Mouse (Mus musculus) brain, embryonic 14.5 days (tissue): ENCODE data around the gene Crtac1.

ENCODE experiments used
- CTCF ChIP-seq: fragments of 200-500 bp; IDR thresholded peaks from 2 replicates; pipeline ENCODE4 v1.5.1; 2012; ENCODE audit warnings: inconsistent platforms, mild to moderate bottlenecking, moderate library complexity, borderline replicate concordance; ENCODE audit not compliant: insufficient read depth, insufficient read length; ENCODE audit errors: extremely low read depth
- POLR2A ChIP-seq: fragments of 200-500 bp; IDR thresholded peaks from 2 replicates; pipeline ENCODE4 v1.6.1; 2012; ENCODE audit warnings: mild to moderate bottlenecking, inconsistent platforms, borderline replicate concordance; ENCODE audit not compliant: poor library complexity, insufficient read depth, insufficient read length, severe bottlenecking; ENCODE audit errors: extremely low read depth

GRCm38 (mm10) chr19:42293216-42293615, 138.4 kb downstream of the Crtac1 start:
- no peak for TF ChIP-seq CTCF
- no peak for TF ChIP-seq POLR2A
